Mouse (Mus musculus) T-cell, adult 2 months (primary cell): ENCODE measurements around the gene Gng12.
"Not testable (repeated sequence)": the region's sequence is repeated elsewhere in the genome, so short reads cannot be mapped to it uniquely, and the experiment has no call there.

ENCODE experiments used
- DNase-seq: peaks from one replicate; pipeline ENCODE4 v3.0.0; 2022; ENCODE audit warnings: low spot score

Gene Gng12

DNA sequence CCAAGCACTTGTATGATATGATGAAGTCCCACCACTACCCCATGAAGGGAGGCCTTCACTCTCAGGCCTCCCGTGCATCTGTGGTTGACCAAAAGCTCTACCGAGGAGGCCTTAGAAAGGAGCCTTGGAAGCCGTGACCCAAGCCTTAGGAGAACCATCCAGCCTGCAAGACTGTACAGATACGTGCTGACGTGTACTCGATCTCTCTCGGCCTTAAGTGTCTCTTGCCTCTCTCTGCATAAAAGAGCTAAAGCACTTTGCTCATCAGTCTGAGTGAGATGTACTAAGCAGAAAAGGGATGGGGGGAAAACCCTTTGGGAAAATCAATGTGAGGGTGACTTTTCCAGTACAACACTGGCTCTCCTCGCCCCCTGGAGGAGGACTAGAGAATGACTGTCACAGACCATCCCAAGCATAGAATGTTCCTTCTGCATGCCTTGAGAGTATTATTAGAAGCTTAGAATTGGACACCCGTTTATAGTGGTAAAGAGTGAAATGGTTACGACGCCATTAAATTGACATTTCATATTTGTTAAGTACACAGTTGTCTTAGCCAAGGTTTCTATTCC lies 59.0 kb downstream of the Gng12 start:
- DNase-seq, result peak; percentile 8

DNA sequence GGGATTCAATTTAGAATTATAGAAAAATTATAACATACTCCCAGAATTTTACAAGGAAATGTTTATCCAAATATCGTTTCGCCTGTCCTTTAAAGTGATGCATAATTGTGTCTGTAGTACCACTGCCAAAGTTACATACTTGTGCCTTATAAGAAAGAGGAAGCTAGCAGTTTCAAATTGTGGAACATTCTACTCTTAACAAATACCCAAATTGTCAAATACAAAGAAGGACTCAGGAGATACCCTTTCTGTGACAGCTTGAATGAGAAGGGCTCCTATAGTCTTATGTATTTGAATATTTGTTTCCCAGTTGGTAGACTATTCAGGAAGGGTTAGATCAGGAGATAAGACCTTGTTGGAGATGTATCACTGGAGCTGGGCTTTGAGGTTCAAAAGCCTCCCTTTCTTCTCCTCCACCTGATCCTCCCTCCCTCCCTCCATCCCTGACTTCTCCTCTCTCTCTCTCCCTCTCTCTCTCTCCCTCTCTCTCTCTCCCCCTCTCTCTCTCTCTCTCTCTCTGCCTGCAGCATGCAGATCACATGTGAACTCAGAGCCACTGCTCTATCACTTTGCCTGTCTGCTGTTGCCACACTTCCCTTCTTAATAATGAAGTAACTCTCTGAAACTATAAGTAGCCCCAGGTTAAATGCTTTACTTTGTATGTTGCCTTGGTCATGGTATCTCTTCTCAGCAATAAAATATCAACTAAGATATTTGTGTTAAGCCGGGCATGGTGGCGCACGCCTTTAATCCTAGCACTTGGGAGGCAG lies 62.5 kb downstream of the Gng12 start:
- DNase-seq, result no peak

DNA sequence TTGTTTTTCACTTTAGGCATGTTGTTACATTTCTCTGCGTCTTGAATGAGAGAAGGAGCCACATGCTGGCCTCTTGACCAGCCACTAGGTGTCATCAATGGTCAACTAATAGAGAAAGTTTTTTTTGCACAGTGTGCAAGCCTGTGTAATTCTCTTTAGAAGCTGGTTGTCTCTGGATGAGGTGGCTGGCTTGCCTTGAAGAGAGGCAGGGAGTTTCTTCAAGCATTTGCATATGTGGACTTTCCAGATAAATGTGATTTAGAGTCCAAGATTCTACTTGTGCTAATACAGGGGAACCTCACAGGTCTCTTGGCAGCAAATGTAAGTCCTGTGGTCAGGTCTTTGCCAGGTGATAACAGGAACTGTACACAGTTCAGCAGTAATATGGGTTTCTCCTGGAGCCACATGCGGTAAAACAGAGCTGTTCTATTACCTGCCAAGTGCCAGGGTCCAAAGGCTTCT lies 66.4 kb downstream of the Gng12 start:
- DNase-seq, result peak; percentile 40

DNA sequence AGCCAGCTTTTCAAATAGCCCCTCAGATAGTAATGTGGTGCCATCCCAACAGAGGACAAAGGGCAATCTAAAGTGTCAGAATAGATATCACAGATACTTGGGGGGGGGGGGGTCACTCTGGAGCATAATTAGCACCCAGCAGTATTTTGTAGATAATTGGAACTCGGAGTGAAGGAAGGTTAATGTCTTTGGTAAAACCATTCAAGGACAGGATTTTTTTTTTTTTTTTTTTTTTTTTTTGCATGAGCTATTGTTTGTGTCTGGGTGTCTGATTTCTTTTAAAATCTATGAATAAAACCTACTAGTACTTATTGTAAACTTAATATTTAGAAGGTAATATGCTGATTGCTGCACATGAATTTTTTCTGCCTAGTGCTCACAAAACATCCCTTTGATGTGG lies 66.9 kb downstream of the Gng12 start:
- no peak for DNase-seq

DNA sequence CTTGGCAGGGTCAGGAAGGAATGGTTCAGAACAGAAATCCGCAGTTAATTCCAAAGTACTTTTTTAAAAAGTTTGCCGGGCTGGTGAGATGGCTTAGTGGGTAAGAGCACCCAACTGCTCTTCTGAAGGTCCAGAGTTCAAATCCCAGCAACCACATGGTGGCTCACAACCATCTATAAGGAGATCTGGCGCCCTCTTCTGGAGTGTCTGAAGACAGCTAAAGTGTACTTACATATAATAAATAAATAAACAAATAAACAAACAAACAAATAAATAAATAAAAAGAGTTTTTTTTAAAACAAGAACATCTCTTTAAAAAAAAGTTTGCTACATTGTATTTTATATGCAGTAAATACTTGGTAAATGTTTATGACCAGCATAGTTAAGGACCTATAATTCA lies 67.5 kb downstream of the Gng12 start:
- not testable (repeated sequence) for DNase-seq

- no peak for DNase-seq
Observed at GRCm38 (mm10) chr6:66964222-66964621, 68.0 kb downstream of the Gng12 start.

GRCm38 (mm10) chr6:66965203-66965602 lies 69.0 kb downstream of the Gng12 start:
- DNase-seq, result no peak

GRCm38 (mm10) chr6:66967788-66968187 lies 71.6 kb downstream of the Gng12 start:
- no peak for DNase-seq

DNA sequence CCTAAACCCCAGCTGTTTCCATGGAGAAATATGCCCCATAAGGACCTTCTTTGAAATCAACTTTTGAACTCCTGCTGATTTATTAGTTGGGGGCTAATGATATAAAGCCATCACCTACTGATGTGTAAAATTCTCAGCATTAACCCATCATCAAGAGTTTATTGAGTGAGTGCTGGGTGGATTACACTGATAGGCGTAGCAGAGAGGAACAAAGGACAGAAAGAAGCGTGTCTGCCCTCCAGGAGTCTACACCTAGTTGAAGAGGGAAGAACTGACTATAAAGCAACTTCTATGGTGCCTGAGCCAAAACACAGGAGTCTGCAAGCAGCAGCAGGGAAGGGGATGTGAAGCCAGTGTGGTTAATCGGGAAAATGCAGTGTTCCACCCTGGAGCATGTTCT lies 73.2 kb downstream of the Gng12 start:
- DNase-seq, result no peak

- peak; percentile 68 for DNase-seq
Observed at GRCm38 (mm10) chr6:66972300-66972699, 76.1 kb downstream of the Gng12 start.

GRCm38 (mm10) chr6:66973180-66973579 lies 77.0 kb downstream of the Gng12 start:
- DNase-seq, result peak; percentile 28

DNA sequence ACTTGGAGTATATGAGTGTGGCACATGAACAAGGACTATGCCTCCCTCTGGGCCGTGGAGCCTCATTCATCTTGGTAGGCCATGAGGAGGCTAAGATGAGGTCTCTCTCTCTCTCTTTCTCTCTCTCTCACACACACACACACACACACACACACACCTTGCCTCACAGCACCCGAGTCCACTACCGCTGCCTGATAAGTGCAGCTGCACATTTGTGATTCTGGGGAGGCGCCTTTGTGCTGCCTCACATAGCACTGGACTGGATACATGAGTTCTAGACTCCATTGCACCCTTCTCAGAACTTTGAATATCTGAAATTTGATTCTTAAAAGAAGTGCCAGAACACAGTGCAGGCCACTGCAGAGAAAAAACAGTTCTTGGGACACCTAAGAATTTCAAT lies 79.3 kb downstream of the Gng12 start:
- no peak for DNase-seq

DNA sequence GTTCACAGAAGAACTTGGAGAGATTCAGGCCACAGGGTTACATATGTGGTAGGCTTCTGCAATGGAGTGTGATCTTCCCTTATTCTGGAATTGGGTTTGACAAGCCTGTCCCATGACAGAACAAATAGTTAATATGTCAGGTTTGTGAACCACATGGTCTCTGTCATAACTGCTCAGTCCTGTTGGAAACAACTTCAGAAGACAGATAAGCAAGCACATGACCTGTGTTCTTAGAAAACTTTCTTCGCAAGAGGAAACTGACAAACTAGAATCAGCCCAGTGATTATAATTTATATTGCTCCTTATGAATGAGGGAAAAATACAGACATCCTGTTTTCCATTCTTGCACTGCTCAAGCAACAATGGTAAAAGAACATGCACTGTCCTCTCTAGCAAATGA lies 83.0 kb downstream of the Gng12 start:
- DNase-seq, result no peak

DNA sequence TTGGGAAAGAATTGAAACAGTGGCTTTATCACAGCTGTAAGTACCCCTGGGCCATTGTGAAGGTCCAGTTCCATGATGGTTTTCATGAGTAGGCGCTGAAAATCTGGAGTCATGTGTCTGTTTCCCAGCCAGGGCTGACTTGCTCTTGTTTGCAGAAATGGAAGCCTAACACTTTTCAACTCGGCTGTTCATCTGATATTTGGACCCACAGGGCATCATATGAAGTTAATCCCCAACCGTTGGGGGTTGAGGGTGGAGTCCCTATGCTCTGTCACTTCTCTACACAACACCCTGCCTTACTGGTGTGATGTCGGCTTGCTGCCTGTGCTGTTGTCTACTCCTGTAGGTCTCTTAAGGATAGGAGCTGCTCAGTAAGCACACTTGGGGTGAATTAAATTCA lies 83.8 kb downstream of the Gng12 start:
- DNase-seq, result no peak

DNA sequence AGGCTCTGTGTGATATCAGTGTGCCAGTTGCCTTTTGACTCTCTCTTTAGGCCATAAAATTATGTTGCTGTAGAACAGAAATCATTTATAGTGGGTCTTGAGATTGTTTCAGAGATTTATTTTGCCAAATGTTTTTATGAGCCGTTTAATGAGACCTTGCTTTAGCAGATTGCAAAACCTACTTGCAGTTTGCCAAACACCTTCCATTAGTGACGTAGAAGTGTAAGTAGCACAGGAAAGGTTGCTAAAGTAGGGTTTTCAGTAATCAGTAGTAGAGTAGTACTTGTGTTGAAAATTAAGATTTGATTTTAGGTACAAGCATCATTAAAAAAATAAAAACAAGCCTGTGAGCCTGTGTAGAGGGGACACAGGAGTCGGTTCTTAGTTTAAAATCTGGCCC lies 85.2 kb downstream of the Gng12 start:
- DNase-seq, result no peak

GRCm38 (mm10) chr6:66981864-66982263 lies 85.7 kb downstream of the Gng12 start:
- DNase-seq, result no peak

- no peak for DNase-seq
Observed at GRCm38 (mm10) chr6:66984079-66984478, 87.9 kb downstream of the Gng12 start.

DNA sequence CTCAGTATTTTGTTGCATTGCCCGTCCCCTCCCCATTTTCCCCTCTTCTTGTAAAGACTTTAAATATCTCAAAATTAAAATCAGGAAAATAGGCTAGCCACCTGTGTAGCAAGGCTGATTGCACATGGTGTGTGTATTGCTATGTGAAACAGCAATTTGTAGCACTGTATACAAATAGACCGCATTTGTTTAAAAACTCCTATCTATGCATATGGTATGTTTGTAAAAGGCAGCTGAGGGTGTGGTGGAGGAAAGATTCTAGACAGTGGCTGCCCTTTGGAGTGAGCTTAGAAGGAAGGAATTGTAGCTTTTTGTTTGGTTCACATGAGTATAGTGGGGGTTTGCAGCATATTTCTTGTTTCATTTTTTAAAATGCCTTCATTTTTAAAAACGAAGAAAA lies 88.5 kb downstream of the Gng12 start:
- no peak for DNase-seq

GRCm38 (mm10) chr6:66985500-66985899 lies 89.3 kb downstream of the Gng12 start:
- no peak for DNase-seq

DNA sequence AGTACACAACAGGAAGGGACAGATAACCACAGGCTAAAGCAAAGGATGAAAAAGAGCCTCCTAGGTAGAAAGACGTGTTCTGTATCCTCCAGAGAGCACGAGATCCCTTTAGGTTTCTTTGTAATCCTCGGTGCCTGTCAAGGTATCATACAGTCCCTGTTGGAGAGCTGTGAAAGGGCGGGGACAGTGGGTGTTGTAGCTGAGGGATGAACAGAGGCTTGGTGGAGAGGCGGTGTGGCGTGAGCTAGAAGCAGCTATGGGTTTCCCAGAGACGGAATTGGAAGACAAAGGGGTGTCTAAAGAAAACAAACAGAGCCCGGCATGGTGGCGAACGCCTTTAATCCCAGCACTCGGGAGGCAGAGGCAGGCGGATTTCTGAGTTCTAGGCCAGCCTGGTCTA lies 89.9 kb downstream of the Gng12 start:
- no peak for DNase-seq

GRCm38 (mm10) chr6:66987643-66988042 lies 91.4 kb downstream of the Gng12 start:
- DNase-seq, result no peak

DNA sequence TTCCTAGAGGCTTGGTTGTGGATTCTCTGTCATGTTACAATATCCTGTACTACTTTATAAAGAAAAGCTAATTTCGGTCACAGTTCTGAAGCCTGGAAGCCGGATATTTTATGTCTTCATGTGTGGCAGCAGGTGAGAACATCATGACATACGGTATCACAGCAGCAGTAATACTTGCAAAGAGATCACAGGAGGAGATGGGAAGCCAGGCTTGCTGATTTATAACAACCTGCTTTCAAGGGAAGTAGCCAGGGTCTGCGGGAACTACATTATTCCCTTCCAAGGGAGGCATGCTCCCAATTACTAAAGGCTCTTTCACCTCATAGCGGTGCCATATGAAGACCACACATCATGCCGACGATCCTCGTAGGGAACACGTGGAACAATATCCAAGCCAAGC lies 92.2 kb downstream of the Gng12 start:
- no peak for DNase-seq

DNA sequence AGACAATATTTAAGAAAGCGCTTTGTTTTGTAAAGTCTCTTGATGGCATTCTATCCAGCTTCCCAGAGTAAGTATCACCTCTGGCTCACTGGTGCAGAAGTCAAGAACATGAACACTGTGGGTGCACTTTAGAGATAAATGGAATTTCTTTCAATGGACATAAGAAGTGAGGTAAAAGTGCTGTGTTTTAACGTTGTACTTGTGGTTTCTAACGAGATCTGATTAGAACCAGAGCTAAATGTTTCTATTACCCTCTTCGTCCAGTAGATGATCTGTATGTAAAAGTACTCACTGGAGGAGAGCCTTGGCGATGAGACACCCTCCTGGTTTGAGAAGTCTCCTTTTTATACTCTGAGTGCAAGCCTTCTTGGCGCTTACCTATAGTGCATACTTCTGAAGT lies 92.8 kb downstream of the Gng12 start:
- DNase-seq, result no peak

GRCm38 (mm10) chr6:66989518-66989917 lies 93.3 kb downstream of the Gng12 start:
- DNase-seq, result no peak
